Mouse (Mus musculus): ENCODE results near the gene Ric3. TPM values are rescaled to one million over a fixed set of nuclear protein-coding genes. Genes with fewer than 3 reads are reported as not detected.
A peak's percentile ranks its signal among the peaks of the same experiment; 100 is the strongest.

Gene Ric3
- polyA plus RNA-seq, 1 experiment from 2014 or later, result 23.6 TPM

DNA sequence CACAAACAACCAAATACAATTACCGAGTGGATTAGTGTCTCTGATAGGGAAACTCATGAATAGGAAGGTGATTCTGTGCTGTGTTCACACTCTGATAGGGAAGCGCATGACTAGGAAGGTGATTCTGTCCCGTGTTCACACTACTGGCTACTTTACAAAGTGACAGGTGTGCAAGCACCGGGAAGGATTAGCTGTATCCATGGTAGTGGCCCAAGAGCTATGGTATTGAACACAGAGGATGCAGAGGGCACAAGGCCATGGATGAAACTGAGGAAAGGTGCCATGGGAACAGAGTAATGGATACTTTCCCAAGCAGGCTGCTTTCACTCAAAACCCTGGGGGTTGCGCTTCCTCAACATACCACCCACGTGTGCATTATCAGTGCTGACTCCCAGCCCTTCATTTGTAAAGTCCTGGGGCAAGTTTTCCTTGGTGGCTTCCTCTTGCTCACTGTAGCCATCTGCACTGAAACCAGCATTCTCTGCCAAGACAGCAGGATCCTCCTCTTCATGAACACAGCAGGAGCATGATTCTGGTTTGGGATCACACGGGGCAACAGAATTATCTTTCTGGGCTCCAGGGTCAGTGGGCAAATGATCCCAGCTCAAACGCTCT, 44.9 kb downstream of the Ric3 start:
- WGBS, result 88% methylated on average over 8 of the region's 8 CpGs

DNA sequence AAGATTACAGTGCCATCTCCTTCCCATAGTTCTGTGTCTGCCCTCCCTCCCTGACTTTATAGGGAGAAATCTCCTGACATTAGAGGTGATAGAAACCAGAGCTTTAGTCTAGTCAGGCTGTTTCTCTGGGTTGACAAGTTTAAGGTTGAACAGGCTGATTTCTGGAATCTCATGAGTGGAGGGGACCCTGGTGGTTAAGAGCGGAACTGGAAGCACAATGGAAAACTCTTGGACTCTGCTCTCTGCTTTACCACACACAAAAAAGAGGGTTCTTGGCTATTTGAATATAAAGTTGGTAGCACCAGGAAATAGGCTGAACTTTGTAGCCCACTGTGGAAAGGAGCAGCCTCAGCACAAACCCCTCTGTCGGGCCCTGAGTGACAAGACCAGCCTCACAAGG, 51.1 kb downstream of the Ric3 start:
- no peaks in the 10 kb centered on the region for H3K27me3 ChIP-seq
- no peak overlapping the region for H3K4me2 ChIP-seq
- no peak overlapping the region for H3K27ac ChIP-seq
- no peak overlapping the region for H3K4me3 ChIP-seq (replicated peaks)
- no peaks in the 10 kb centered on the region for H3K9me3 ChIP-seq
- no peak overlapping the region for H3K9ac ChIP-seq
- H3K4me1 ChIP-seq, result no peaks in the 10 kb centered on the region
- ATAC-seq (ENCODE audit: low FRiP score), result no peak
- WGBS, result 86% methylated on average over 2 of the region's 2 CpGs
- H3K36me3 ChIP-seq (replicated peaks), result peaks cover 38% of the 10 kb centered on the region

More for the DNA sequence above, 44.9 kb downstream of the Ric3 start:
- Histone ChIP-seq H3K4me2 (no peak overlapping the region), H3K9me3 (no peaks in the 10 kb centered on the region), H3K36me3 (replicated peaks) (peaks cover 18% of the 10 kb centered on the region), H3K4me1 (no peaks in the 10 kb centered on the region), H3K9ac (no peak overlapping the region), H3K4me3 (replicated peaks) (no peak overlapping the region), H3K27ac (no peak overlapping the region), H3K27me3 (no peaks in the 10 kb centered on the region)
- no peak for ATAC-seq (ENCODE audit: low FRiP score)

DNA sequence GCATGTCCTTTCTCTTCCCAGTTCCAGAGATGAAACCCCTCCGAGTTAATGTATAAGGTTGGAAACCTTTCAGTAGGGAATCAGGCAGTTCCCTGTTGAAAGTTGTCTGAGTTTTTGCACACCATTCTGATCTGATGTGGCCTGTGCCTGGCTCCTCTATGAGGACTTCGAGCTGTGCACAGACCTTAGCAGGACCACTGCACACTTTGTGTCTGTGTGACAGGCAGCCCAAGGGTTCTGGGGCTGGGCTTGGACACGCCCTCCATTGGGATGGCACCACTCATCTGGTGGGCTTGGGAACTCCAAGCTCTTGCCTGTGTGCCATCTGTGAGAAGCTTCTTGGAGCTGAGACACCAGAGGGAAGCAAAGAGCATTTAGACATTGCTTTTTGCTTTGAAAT, 51.8 kb downstream of the Ric3 start:
- WGBS, result 88% methylated on average over 3 of the region's 3 CpGs
- no peak overlapping the region for H3K9ac ChIP-seq
- H3K4me3 ChIP-seq (replicated peaks), result no peak overlapping the region
- no peaks in the 10 kb centered on the region for H3K9me3 ChIP-seq
- no peaks in the 10 kb centered on the region for H3K4me1 ChIP-seq
- no peak for ATAC-seq (ENCODE audit: low FRiP score)
- no peak overlapping the region for H3K4me2 ChIP-seq
- H3K27ac ChIP-seq, result no peak overlapping the region
- peaks cover 45% of the 10 kb centered on the region for H3K36me3 ChIP-seq (replicated peaks)
- no peaks in the 10 kb centered on the region for H3K27me3 ChIP-seq

DNA sequence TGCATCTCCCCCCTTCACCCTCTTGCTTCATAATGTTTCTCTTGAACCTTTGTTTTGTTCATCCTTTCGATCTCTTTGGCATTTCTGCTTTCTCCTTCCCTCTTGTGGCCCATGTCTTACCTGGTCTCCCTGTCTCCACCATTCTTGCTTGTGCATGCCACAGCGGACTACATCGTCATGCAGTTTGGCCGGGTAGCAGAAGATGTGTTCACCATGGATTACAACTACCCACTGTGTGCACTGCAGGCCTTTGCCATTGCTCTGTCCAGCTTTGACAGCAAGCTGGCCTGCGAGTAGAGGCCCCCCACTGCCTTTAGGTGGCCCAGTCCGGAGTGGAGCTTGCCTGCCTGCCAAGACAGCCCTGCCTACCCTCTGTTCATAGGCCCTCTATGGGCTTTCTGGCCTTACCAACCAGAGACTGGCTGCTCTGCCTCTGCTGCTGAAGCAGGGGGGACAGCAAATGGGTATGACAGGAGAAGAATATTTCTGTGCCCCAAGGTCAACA, 53.1 kb downstream of the Ric3 start:
- H3K27me3 ChIP-seq, result no peaks in the 10 kb centered on the region
- WGBS, result 89% methylated on average over 6 of the region's 6 CpGs

DNA sequence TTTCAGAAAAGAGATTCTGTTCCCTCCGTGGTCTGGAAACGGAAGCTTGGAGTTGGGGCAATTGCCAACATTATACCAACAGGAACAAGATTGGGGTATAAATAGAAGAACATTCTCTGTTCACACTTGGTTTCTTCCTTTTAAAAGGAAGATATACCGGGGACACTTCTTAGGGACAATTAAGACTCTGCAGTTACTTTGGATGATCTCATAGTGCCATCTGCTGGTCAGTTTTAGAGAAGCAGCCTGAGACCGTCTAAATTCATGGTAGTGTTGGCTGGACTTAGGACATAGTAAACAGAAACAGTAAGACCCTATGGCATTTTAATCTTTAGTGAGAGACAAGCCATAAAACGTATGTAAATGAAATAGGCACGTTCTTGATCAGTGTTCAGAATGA, 54.9 kb downstream of the Ric3 start:
- Histone ChIP-seq H3K36me3 (replicated peaks) (peaks cover 43% of the 10 kb centered on the region), H3K9me3 (no peaks in the 10 kb centered on the region), H3K4me2 (no peak overlapping the region), H3K4me3 (replicated peaks) (no peak overlapping the region), H3K27me3 (no peaks in the 10 kb centered on the region), H3K4me1 (no peaks in the 10 kb centered on the region), H3K27ac (no peak overlapping the region), H3K9ac (no peak overlapping the region)
- WGBS, result 28% methylated on average over 6 of the region's 6 CpGs
- ATAC-seq (ENCODE audit: low FRiP score), result peak; percentile 52; the same call in 1 of the 2 replicates

More for the DNA sequence above, 53.1 kb downstream of the Ric3 start:
- Histone ChIP-seq H3K36me3 (replicated peaks) (peaks cover 46% of the 10 kb centered on the region), H3K4me2 (no peak overlapping the region), H3K9ac (no peak overlapping the region), H3K9me3 (no peaks in the 10 kb centered on the region), H3K4me3 (replicated peaks) (no peak overlapping the region), H3K4me1 (no peaks in the 10 kb centered on the region), H3K27ac (no peak overlapping the region)
- ATAC-seq (ENCODE audit: low FRiP score), result no peak

DNA sequence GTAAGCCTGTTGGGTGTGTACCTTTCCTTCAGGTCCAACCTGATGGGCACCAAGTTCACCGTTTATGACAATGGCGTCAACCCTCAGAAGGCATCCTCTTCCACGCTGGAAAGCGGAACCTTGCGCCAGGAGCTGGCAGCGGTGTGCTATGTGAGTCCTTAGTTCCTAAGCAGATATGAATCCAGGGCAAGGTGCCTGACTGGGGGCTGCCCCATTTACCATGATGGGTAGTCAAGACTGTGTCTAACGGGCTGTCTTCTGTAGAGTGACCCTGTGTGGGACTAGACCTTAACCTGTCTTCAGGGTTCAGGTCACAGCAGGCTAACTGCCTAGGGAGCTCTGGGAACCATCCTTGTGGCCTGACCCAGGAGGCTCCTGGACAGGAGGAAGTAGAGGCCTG, 55.4 kb downstream of the Ric3 start:
- H3K4me3 ChIP-seq (replicated peaks), result no peak overlapping the region
- no peaks in the 10 kb centered on the region for H3K4me1 ChIP-seq
- H3K27me3 ChIP-seq, result no peaks in the 10 kb centered on the region
- H3K4me2 ChIP-seq, result no peak overlapping the region
- no peak overlapping the region for H3K27ac ChIP-seq
- H3K9me3 ChIP-seq, result no peaks in the 10 kb centered on the region
- peaks cover 47% of the 10 kb centered on the region for H3K36me3 ChIP-seq (replicated peaks)
- WGBS, result 98% methylated on average over 7 of the region's 7 CpGs
- ATAC-seq (ENCODE audit: low FRiP score), result no peak
- H3K9ac ChIP-seq, result no peak overlapping the region

DNA sequence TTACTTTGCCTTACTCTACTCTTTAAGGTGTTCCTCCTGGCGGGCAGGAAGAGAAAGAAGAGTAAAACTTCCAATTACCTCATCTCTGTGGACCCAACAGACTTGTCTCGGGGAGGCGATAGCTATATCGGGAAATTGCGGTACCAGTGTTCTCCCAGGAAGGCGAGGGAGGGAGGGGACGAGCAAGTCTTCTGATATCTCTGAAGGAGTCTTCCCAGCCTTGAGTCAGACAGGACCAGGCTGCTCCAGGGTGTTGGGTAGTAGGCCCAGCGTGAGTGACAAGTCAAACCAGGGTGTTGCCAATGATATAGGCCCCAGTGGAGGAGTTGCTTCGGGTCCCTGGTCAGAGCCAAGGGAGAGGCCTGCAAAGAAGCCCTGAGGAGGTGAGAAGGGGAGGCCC, 56.2 kb downstream of the Ric3 start:
- Histone ChIP-seq H3K4me3 (replicated peaks) (no peak overlapping the region), H3K27ac (no peak overlapping the region), H3K4me2 (no peak overlapping the region), H3K9me3 (no peaks in the 10 kb centered on the region), H3K36me3 (replicated peaks) (peaks cover 51% of the 10 kb centered on the region), H3K27me3 (no peaks in the 10 kb centered on the region), H3K9ac (no peak overlapping the region), H3K4me1 (no peaks in the 10 kb centered on the region)
- no peak for ATAC-seq (ENCODE audit: low FRiP score)
- 91% methylated on average over 9 of the region's 9 CpGs for WGBS

DNA sequence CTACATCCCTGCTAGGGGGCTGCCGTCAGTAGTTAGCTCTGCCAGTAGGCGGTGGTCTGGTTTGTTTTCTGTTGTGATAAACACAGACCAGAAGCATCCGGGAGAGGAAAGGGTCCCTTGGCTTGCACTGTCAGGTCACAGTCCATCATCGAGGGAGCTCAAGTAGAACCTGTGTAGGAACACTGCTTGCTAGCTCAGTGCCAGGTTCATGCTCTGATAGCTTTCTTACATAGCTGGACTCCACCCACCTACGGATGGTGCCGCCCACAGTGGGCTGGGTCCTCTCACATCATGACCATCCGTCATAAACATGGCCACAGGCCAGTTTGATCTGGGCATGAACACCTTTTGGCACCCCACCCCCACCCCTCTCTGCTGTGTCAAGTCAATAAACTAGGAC, 57.4 kb downstream of the Ric3 start:
- Histone ChIP-seq H3K27ac (no peak overlapping the region), H3K4me2 (no peak overlapping the region), H3K4me1 (no peaks in the 10 kb centered on the region), H3K9ac (no peak overlapping the region), H3K9me3 (no peaks in the 10 kb centered on the region), H3K4me3 (replicated peaks) (no peak overlapping the region), H3K36me3 (replicated peaks) (peaks cover 48% of the 10 kb centered on the region), H3K27me3 (no peaks in the 10 kb centered on the region)
- ATAC-seq (ENCODE audit: low FRiP score), result no peak
- WGBS, result 88% methylated on average over 7 of the region's 7 CpGs

DNA sequence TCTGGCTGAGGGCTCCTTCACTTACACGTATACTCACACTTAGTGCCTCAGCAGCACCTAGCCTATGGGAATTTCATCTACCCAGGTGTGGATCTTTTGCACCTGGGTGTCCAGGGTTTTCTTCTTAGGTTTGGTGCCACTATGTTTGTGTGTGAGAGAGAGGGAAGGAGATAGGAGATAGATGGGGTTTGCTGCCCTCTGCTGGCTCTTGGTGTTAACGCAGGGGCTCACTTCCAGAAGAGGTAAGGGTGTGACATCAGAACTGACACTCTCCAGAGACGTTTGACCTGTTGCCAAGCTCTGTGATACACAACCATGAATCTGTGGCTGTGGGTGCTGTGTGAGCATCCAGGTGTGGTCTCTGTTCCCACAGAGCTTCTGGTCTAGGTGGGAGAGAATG, 61.7 kb downstream of the Ric3 start:
- Histone ChIP-seq H3K27ac (no peak overlapping the region), H3K27me3 (no peaks in the 10 kb centered on the region), H3K9ac (no peak overlapping the region), H3K4me1 (peaks cover 8% of the 10 kb centered on the region), H3K36me3 (replicated peaks) (peaks cover 19% of the 10 kb centered on the region), H3K9me3 (no peaks in the 10 kb centered on the region), H3K4me2 (no peak overlapping the region), H3K4me3 (replicated peaks) (no peak overlapping the region)
- ATAC-seq (ENCODE audit: low FRiP score), result peak; percentile 22
- 19% methylated on average over 3 of the region's 3 CpGs for WGBS

DNA sequence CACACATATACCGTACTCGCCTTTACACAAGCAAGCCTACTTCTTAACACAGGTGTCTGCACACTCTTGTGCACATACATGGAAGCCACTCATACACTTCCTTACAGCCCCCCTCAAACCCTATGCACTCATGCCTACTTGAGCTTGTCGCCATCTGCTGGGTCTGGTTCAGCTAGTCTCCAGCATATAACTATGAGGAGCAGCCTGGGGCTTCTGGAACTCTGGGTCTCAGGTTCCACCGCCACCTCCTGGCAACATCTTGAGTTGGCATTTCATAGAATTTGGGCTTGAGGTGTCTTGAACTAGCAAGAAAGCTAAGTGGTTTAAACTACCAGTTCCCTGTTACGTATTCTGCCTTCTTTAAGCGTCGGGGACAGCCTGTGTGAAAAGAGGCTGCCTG, 63.9 kb downstream of the Ric3 start:
- H3K4me2 ChIP-seq, result no peak overlapping the region
- no peak overlapping the region for H3K9ac ChIP-seq
- no peak overlapping the region for H3K27ac ChIP-seq
- H3K4me1 ChIP-seq, result peaks cover 15% of the 10 kb centered on the region
- WGBS, result 91% methylated on average over 7 of the region's 7 CpGs
- no peaks in the 10 kb centered on the region for H3K27me3 ChIP-seq
- no peaks in the 10 kb centered on the region for H3K9me3 ChIP-seq
- peaks cover 10% of the 10 kb centered on the region; the same call in 1 of the 2 replicates for H3K36me3 ChIP-seq (replicated peaks)
- no peak overlapping the region for H3K4me3 ChIP-seq (replicated peaks)
- ATAC-seq (ENCODE audit: low FRiP score), result no peak

DNA sequence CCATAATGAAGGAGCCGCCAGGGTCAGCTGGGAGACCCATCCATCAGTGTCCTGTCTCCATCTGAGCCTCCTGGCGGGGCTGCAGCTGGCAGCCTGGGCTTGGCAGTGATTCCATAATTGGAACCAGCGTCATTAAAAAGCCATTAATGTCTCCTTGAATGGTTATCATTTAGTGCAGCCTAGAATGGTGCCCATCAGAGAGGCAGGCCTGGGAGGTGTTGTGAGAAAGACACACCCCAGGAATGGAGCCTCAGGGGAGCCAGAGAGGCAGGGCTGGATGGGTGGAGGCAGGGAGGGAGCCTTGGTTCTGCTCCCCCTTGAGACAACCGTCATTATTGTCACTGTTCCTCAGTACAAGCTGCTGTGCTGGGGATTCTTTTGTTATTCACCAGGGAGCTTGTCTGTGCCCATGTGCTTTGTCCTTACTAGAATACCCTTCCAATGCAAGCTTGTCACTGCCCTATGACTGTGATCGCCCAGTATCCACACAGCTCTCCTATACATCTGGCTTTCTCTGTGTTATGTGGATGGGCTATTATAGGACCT, 66.7 kb downstream of the Ric3 start:
- H3K4me3 ChIP-seq (replicated peaks), result no peak overlapping the region
- peaks cover 16% of the 10 kb centered on the region for H3K27me3 ChIP-seq
- no peak overlapping the region for H3K4me2 ChIP-seq
- WGBS, result 27% methylated on average over 5 of the region's 5 CpGs
- peak overlapping the region; percentile 80 for H3K27ac ChIP-seq
- ATAC-seq (ENCODE audit: low FRiP score), result peak; percentile 33; the same call in 1 of the 2 replicates
- no peaks in the 10 kb centered on the region for H3K36me3 ChIP-seq (replicated peaks)
- peaks cover 38% of the 10 kb centered on the region for H3K4me1 ChIP-seq
- H3K9ac ChIP-seq, result no peak overlapping the region; the same call in 1 of the 2 replicates
- H3K9me3 ChIP-seq, result no peaks in the 10 kb centered on the region

DNA sequence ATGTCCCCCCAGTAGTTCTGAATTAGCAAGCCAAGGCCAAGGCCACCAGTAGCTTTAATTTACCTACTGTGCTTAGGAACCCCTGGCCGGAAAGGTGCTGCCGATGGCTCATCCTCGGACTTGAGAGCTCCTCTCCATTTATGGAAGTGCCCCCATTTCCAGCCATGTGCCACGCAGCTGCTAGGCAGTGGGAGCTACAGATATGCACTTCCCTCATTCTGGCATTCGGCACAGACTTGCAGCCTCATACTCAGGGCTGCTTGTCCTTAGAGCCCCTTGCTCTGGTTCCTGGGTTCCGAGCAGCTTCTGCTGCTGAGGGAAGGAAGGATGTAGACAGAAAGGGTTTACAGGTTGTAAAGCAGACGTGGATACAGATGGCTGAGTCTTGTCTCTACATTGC, 68.3 kb downstream of the Ric3 start:
- Histone ChIP-seq H3K4me3 (replicated peaks) (no peak overlapping the region), H3K4me1 (peaks cover 47% of the 10 kb centered on the region)
- no peak for ATAC-seq (ENCODE audit: low FRiP score)

More for the DNA sequence above, 68.3 kb downstream of the Ric3 start:
- Histone ChIP-seq H3K27ac (no peak overlapping the region), H3K27me3 (peaks cover 31% of the 10 kb centered on the region), H3K36me3 (replicated peaks) (no peaks in the 10 kb centered on the region), H3K9me3 (no peaks in the 10 kb centered on the region), H3K4me2 (no peak overlapping the region), H3K9ac (no peak overlapping the region)
- WGBS, result 87% methylated on average over 7 of the region's 7 CpGs

All from forebrain, embryonic 12.5 days (tissue).